Mouse (Mus musculus) heart, adult 9 months (tissue): ENCODE data around the gene Scnn1g.

ENCODE experiments used
- DNase-seq, 2 experiments: peaks; one replicate each; pipeline ENCODE4 v3.0.0; 2022; ENCODE audit warnings: low spot score in 2 of 2

Gene Scnn1g

DNA sequence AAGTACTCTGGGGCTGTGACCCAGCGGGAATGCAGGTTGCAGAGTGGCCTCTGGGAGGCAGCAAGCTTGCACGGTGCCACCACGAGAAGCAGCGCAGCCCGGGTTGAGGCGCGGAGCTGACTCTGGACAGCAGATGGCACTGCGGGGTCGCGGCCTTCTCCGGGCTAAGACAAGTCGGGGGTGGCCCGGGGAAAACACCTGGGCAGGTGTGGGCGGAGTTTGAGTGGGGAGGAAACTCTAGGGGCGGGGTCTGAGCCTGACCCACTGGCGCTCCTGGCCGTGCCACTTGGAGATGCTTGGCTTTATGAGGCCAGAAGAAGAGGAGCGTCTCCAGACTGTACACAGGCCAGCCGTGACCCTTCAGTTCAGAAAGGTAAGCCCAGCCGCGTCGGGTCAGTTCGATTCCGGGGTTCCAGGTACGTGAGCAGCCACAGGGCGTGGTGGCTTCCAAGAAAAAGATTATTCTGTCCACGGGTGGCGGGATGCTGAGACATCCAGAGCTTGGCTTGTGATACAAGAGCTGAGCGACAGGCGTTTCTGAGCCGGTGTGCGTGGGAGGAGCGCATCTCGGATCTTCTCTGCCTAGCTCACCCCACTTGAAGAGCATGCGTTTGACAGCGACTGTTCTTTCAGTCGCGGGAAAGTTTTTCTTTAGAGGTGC is at the start of gene Scnn1g:
Scnn1g (plus strand) TSS at position 309 of the 661 bp plus-strand sequence.
- DNase-seq: peak; percentile 27 to 49

GRCm38 (mm10) chr7:121685140-121685984 is 48.9 kb upstream of the Scnn1g start:
- DNase-seq: no peak

GRCm38 (mm10) chr7:121689338-121689737 is 44.9 kb upstream of the Scnn1g start:
- DNase-seq: no peak

GRCm38 (mm10) chr7:121691803-121692202 is 42.5 kb upstream of the Scnn1g start:
- DNase-seq: no peak

DNA sequence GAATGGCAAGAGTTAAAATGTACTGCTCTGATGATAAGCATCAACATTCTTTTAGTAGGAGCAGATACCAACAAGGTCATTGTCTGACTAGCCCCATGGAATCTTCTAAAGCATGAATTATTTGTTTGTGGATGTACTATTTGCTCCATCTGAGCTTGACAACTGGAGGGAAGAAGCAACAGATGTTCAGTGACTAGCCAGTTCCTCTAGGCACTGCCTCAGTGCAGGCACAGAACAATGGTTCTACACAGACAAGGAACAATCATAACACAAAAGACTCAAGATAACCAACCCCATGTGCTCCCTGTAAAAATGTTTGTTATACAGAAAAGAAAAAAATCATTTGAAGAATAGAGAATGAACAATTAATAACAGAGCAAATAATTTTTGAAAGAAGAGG is 37.1 kb upstream of the Scnn1g start:
- DNase-seq: no peak

GRCm38 (mm10) chr7:121697574-121697973 is 36.7 kb upstream of the Scnn1g start:
- no peak for DNase-seq

DNA sequence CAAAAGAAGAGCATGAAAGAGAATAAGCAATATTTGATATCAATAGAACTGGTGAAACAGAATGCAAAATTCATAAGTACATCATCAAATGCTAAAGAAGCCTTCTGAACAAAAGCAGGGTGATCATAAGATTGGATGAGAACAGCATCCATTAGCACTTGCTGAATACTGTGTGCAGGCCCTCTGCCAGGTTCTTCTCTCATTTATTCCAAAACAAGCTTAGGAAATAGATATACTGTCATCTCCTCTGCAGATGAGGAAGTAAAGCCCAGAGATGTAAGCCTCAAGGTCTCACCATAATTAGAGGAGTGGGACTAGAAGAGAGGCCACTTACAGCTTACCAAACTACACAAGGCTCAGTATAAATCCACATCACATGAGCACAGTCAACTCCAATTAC is 35.1 kb upstream of the Scnn1g start:
- no peak for DNase-seq

DNA sequence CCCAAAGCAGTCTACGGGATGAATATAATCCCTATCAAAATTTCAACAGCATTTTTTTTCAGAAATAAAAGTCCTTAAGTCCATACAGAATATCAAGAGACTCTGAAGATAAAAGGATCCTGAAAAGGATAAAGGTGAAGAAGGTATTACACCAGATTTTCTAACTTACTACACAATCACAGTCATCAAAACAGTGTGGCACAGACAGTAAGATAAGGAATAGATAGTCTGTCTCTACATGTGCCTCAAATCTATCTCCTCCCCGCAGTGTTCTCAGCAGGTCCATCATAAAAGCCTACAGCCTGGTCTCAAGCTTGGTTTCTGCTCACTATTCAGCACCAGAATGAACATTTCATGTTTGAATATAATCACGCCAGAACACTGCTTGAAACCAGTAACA is 33.8 kb upstream of the Scnn1g start:
- DNase-seq: no peak

DNA sequence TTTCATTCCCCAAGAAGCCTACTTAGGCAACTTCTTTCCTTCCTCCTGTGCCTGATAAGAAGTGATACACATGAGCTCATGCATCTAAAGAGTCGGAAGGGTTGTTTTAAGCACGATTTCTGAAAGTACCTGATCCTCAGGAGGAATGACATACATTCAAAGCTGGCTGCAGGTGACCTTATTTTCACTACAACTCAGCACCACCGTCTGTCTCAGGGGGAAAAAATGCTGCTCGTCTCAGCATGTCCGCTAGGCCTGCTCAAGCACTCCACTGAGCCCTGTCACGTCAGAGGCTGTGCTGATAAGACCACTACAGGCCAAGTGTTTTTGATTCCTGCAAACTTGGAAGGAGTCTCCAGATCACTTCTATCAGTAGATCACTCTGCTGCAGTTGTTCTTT is 32.3 kb upstream of the Scnn1g start:
- no peak for DNase-seq

DNA sequence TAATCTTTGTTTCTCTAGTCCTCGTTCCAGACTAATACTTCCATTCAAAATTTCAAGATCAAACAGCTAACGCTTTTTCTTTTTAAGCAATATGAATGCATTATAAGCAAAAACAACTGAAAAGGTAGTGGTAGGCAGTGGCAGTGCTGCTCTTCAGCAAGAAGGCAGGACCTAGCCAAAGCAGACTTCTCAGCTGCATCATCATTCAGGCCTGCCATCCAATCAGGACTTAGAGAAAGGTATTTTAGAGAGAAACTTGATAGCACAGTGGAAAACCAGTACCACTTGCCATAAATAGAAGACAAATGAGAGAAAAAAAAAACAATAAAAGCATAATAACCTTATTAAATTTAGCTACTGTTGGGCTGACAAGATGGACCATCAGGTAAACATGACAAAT is 29.2 kb upstream of the Scnn1g start:
- no peak for DNase-seq

DNA sequence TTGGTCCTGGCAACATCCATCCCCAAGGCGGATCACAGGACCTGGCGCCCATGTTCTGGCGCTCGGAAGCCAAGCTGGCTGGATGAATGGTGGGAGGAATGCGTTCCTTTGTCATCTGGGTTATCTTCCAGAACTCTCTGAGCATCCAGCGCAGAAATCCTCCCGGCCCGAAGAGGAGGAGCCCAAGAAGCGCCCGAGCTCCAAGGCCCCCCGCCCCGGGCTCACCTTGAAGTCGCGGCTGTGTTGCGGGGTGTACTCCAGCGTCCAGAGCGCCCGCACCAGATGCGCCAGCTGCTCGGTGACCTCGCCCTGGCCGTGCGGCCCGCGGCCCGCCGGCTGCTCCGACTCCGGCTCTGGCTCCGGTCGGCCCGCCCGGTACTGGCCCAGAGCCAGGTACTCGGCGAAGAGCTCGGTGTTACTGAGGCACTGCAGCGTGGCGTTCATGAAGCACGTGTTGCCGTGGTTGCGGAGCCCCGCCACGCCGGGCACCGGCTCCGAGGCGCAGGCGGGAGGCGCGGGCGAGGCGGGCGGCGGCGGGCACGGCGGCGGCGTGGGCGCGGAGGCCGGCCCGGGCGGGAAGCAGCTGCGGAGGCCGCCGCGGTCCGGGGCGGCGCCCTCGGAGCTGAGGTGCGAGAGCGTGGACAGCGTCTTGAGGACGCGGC is 27.7 kb upstream of the Scnn1g start:
- DNase-seq: peak; percentile 34 to 41

DNA sequence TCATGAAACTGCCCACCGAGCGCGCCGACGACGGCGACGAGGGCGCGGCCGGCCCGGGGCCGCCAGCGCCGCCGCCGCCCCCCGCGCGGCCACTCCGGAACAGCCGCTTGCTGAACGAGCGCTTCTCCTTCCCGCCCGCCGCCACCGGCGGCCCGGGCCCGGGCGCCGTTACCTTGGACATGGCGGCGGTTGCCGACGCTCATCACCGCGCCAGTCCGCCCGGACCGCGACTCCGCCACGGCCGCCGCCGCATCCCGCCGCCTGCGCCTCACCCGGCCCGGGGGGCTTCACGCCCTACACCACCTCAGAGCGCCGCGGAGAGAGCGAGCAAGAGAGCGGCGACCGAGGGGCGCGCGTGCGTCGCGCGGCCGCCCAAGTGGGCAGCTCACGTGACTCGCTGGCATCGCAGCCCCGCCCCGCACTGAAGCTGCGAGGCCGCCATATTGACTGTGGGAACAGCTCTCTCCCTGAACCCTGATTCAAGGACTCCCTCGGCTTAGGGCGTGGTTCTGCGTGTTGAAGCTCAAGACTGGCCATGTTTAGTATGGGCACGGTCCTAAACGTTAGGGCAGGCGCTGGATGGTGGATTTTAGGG is 27.1 kb upstream of the Scnn1g start, which contains the start of gene Usp31:
Usp31 (minus strand) TSS at position 181 of the 595 bp plus-strand sequence.
- peak; percentile 96 to 98 for DNase-seq

- no peak for DNase-seq
These were observed 23.1 kb upstream of the Scnn1g start for GRCm38 (mm10) chr7:121711171-121711570.

DNA sequence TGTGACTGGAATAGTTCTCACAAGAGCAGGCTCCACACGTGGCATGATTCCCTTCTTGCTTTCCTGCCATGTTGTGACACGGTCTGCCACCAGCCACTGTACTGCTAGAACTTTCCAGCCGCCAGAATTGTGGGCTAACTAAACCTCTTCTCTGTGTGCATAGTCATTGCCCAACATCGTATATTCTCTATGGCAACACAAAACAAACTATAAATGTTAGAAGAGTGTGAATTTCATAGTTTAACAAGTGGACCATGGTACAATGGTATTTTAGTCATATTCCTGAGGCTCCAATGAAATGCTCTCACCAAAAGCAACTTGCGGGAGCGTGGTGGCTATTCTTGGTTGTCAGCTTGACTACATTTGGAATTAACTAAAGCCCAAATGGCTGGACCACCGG is 17.2 kb upstream of the Scnn1g start:
- DNase-seq: no peak

GRCm38 (mm10) chr7:121730225-121730624 is 4.1 kb upstream of the Scnn1g start:
- no peak for DNase-seq

GRCm38 (mm10) chr7:121737511-121738415 is 3.5 kb downstream of the Scnn1g start:
- DNase-seq: no peak

- no peak for DNase-seq
These were observed 16.0 kb downstream of the Scnn1g start for GRCm38 (mm10) chr7:121750244-121750643.

DNA sequence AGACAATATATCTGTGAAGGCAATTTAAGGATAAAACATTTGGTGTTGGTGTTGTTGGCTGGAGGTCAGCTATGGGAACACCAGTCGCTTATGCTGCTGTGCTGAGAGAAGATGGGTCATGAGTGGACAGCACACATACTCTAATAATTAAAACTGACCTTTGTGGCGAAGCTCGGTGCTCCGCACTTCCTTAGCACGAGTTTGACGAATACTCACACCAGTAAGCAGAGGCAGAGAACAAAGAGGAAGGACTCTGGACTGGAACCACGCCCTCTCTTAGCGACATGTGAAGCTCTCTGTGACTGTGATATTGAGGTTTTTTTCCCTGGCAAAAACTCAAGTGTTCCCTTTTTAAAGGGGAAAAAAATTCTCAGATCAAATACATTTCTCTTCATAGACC is 20.5 kb downstream of the Scnn1g start:
- no peak for DNase-seq

DNA sequence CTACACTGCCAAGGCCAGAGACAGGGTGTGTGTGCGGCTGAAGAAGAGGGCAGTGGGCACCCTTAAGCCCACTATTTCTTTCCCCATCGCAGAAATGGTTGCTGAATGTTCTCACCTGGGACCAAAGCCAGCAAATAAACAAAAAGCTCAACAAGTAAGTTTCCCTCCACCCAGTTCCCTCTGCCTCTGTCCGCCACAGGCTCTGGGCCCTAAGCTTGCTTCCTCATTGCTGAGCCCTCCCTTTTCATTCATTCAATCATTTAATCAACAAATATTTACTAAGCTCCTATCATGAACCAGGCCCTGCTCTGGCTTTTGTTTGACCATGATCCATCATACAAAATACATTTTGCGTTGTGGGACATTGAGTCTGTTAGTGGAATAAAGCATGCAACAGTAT is 29.0 kb downstream of the Scnn1g start:
- no peak for DNase-seq

DNA sequence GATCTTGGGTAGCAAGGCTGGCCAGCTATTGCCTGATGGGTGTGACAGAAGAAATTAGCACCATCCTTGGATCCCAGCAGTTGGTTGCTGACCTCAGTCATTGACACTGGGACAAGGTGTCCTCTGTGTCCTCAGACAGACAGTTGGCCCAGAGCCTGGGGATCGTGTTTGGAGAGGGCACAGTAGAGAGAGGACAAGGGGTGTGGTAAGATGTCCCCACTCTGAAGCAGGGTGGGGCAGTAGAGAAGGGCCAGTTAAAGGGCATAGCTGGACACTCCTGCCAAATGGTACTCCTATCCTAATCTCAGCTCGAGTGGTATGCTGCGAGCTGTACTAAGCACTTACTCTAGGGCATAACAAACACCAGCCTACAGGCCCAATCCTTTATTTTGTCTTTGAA is 33.6 kb downstream of the Scnn1g start:
- peak; percentile 1 to 13 for DNase-seq

GRCm38 (mm10) chr7:121768983-121769382 is 34.7 kb downstream of the Scnn1g start:
- peak; percentile 26 to 37 for DNase-seq
